Mouse (Mus musculus) megakaryocyte, embryonic 14.5 days (primary cell): ENCODE measurements at regions not wholly inside any gene's neighbourhood (a gene's known extent, or its start where the extent isn't known, plus 50 kb on each side); places are given as distances from the start of the nearest gene placed in this dataset.

ENCODE experiments used
- FLI1 ChIP-seq: IDR thresholded peaks from 2 replicates; pipeline ENCODE4 v1.6.1; 2012; ENCODE audit warnings: low read length, inconsistent platforms, mixed read lengths
- GATA1 ChIP-seq: IDR thresholded peaks from 3 replicates; pipeline ENCODE4 v1.6.1; 2012; ENCODE audit warnings: mixed read lengths, low read length, inconsistent platforms, borderline replicate concordance

GRCm38 (mm10) chr3:139844443-139844842 lies 638.9 kb downstream of the Stpg2 start:
- TF ChIP-seq GATA1: peak; percentile 75; the same call in 1 of the 3 replicates
- no peak for TF ChIP-seq FLI1
